Mouse (Mus musculus) spleen, postnatal 4 days (tissue): ENCODE measurements around the gene Elovl7.

Source experiments
- DNase-seq, 2 experiments: peaks; one replicate each; pipeline ENCODE4 v3.0.0; 2022; ENCODE audit warnings: low spot score in 2 of 2

Gene Elovl7

DNA sequence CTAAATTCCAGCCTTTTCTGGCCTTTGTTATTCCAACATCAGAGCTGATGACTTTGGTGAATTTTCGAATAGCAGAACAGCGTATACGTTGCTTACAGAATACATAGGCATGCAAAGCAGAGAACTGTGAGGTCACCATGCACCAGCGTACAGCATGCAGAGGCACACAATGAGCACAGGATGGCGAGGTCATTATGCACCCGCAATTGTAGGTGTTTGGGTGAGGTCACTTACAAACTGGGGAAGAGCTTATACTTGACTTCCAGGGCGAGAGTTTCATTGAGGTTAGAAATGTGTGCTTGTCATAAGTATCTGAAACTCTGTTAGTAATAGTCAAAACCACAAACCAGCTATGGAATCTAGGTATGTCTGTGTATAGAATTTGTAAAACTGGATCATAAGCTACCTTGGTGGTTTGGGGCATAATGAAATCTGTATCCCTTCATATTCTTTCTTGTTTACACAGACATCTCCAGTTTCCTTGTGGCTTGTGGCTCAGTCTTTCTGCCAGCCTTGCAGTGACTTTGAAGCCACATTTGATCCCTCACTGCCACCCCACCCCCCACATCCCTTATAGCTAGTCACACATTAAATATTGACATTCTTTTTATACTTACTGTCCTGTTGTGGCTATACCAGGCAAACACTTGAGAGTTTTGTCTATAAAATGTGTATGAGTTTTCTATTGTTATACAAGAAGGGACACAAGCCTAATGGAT lies 88.9 kb downstream of the Elovl7 start:
- no peak for DNase-seq

DNA sequence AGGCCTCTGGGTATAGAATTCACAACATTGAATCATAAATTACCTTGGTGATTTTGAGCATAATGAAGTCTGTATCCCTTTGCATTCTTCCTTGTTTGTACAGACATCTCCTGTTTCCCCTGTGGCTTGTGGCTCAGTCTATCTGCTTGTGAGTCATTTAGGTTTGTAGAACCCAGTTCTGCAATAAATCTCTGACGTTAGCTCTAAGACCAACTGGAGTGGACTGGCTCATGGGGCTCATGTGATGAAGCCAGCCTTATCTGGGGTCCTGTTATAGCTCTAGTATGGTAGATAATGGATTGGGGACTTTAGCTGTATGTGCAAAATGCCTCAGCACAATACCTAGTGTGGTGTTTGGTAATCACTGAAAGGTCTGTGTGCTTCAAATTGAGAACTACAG lies 89.6 kb downstream of the Elovl7 start:
- DNase-seq: no peak

DNA sequence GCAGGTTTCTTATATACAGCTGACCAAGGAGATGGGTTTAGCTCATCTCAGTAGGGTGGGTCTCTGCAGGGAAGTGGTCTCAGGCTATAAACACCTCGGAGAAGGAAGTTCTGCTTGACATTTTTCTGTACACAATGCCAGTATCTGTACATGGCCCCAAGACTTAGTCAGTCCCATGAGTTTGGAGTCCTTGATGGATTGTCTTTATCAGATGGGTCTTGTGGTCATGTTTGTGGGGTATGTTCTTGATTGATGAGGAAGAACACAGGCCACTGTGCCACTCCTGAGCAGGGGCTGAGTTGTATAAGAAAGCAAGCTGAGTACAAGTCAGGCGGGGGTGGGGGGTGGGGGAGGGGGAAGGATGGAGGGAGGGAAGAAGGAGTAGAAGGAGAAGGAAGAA lies 90.5 kb downstream of the Elovl7 start:
- no peak for DNase-seq

DNA sequence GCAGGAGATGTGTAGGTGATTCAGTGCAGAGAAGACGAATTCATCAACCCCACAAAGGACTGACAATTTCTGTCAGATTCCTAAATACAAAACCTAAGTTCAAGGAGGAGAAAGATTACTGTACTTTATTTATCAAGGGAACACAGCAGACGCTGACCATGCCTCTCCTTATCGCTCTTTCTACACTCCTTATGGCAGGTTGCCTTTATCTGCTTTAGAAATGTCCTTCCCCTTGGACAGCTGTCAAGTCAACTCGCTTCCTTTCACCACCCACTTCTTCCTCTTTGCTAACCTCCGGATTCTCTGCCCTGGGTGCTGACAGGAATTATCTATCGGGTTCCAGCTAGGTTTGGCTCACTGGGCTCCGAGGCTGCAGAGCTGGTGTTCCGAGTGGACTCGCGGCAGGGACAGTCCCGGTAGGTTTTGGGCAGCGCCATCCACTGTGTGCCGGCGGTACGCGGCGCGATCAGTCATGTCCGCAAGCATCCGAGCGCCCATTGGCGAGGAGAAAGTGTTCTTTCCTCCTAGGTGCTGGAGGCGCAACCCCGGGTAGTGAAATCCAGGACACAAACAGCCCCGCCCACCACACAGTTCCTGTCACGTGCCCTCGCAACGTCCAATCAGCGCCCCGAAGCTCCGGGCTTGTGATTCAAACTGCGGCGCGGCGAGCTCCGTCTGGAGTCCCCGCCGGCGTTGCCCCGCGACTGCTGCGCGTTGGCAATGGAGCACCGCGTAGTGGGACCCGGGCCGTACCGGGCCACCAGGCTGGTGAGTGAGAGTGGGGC lies 101.7 kb downstream of the Elovl7 start, which contains the start of gene Depdc1b:
Gene Depdc1b (plus strand): TSS at position 631 of the 785 bp plus-strand sequence.
- DNase-seq: peak; percentile 96 to 98

DNA sequence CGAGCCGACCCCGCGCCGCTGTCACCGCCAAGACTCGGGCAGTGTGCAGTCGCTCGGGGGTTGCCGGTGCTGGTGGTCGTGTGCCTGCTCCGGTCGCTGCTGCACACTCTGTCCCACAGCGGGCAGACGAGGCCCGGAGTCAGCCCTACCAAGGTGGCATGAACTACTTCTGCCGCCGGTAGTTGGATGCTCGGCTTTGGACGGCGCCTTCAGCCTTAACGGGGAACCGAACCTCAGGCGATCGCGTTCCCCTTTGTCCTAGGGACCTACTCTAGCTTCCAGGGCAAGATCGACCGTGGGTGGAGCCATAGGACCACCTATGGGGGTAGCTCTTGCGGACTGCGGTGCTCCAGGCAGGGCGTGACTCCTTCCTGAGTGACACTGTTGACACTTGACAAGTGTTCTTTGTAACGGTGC lies 102.3 kb downstream of the Elovl7 start:
- peak; percentile 62 to 76 for DNase-seq

- DNase-seq: peak in 1 of 2 experiments; percentile 55
Measured at GRCm38 (mm10) chr13:108317414-108317813, 103.2 kb downstream of the Elovl7 start.

DNA sequence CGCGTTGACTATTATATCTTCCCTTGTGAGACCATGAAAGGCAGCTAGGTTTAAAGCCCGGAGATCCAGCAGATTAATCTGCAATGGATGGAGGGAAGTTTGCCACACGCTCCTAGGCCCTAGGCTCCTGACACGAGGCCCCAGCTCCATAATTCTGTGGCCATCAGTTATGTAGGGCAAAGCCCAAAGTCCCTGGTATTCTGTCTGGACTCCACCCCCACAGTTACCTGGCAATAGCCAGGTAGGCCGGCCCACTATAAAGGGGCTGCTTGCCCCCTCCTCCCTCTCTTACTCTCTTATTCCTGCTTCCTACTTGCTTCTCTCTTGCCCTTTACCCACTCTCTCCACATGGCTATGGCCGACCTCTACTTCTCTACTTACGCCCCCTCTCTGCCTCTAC lies 104.8 kb downstream of the Elovl7 start:
- DNase-seq: no peak

- DNase-seq: peak in 1 of 2 experiments; percentile 53
Measured at GRCm38 (mm10) chr13:108320216-108320615, 106.0 kb downstream of the Elovl7 start.

GRCm38 (mm10) chr13:108322466-108322865 lies 108.3 kb downstream of the Elovl7 start:
- DNase-seq: no peak

GRCm38 (mm10) chr13:108323317-108323716 lies 109.1 kb downstream of the Elovl7 start:
- no peak for DNase-seq

- DNase-seq: peak in 1 of 2 experiments; percentile 55
Measured at GRCm38 (mm10) chr13:108323866-108324829, 109.9 kb downstream of the Elovl7 start.

GRCm38 (mm10) chr13:108325871-108326270 lies 111.7 kb downstream of the Elovl7 start:
- DNase-seq: no peak

- no peak for DNase-seq
Measured at GRCm38 (mm10) chr13:108326351-108326750, 112.1 kb downstream of the Elovl7 start.

DNA sequence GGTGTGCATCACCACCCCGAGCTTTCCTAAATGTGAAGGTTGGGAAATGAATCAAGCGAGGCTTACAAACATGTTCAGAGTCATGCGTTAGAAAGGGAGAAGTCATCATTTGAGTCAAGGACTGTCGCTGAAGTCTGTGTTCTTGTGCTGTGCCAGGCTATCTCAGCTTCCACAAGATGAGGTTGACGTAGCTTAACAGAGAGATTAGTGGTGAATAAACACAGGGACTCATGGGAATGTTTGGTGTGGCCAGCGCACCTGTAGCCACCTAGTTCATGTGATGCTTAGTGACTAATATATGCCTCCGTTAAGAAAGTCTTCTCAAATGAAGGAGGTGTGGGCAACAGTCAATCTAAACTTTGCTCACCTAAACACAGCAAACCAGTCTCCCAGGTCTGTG lies 112.8 kb downstream of the Elovl7 start:
- no peak for DNase-seq

DNA sequence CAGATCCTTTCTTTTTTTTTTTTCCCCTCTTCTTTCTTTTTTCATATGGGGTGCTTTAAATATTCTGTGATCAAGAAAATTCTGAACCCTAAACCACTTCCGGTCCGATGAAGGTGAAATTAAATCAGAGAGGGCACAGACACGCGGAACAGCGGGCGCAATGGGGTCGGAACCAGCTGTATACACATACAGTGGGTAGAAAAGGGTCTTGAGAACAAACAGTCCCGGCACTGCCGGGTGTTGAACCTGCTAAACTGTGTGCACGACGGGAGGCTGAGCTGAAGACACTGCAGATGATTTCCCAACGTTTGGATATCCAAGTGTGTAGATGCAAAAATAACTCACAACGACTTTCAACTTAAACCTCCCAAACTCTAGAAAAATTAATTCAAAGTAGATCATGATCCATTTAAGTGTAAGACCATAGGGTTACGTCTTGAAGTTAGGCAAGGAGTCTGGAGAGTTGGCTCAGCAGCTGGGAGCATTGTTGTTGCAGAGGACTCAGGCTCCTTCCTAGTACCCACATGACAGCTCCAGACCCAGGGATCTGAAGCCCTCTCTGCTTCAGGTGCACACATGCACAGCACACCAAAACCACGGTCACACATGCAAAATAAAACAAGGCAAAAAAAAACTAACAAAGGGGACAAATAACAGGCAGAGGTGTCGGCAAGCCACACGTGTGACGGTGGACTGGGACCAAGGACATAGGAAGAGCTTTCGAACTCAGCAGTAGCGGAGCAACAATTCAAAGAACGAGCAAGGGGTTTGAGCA lies 114.4 kb downstream of the Elovl7 start:
- DNase-seq: no peak

DNA sequence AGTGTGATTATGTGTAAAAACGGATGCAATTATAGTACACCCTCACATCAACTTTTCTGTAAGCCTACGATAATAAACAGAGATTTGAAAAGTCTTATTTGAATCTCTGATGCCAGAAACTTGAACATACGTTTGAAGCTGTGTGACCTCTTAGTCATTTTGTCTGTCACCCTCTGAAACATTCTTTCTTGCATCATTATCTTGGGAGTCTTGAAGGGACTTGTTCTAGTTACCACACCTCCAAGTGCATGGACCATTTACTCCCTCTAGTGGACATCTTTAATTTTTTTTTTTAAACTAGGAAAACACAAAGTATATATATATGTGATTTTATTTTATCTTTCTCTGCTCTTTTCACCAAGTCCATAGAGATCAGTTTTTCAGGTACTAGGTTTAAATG lies 115.5 kb downstream of the Elovl7 start:
- no peak for DNase-seq
